Mouse (Mus musculus): ENCODE results near the gene Sdhb.

Sdhb gene

GRCm38 (mm10) chr4:141014114-141014513 lies 53.1 kb downstream of the Sdhb start:
- DNase-seq (ENCODE audit: low read depth), result no peak

- no peak for DNase-seq (ENCODE audit: low read depth)
Measured at GRCm38 (mm10) chr4:141014856-141015255, 53.9 kb downstream of the Sdhb start.

- no peak for DNase-seq (ENCODE audit: low read depth)
Measured at GRCm38 (mm10) chr4:141015356-141015755, 54.4 kb downstream of the Sdhb start.

- DNase-seq (ENCODE audit: low read depth), result no peak
Measured at GRCm38 (mm10) chr4:141016311-141016710, 55.3 kb downstream of the Sdhb start.

GRCm38 (mm10) chr4:141017657-141018436 lies 56.8 kb downstream of the Sdhb start:
- no peak for DNase-seq (ENCODE audit: low read depth)

- DNase-seq (ENCODE audit: low read depth), result no peak
Measured at GRCm38 (mm10) chr4:141020220-141020619, 59.2 kb downstream of the Sdhb start.

- DNase-seq (ENCODE audit: low read depth), result no peak
Measured at GRCm38 (mm10) chr4:141020811-141021613, 60.0 kb downstream of the Sdhb start.

- DNase-seq (ENCODE audit: low read depth), result no peak
Measured at GRCm38 (mm10) chr4:141021614-141021929, 60.6 kb downstream of the Sdhb start.

- no peak for DNase-seq (ENCODE audit: low read depth)
Measured at GRCm38 (mm10) chr4:141024052-141024451, 63.0 kb downstream of the Sdhb start.

- no peak for DNase-seq (ENCODE audit: low read depth)
Measured at GRCm38 (mm10) chr4:141024992-141025391, 64.0 kb downstream of the Sdhb start.

All from 416B (cell line).